Mouse (Mus musculus): Measurements from ENCODE around the gene Epc2. TPM values are rescaled to one million over a fixed set of nuclear protein-coding genes. Genes with fewer than 3 reads are reported as not detected.

Gene Epc2
- polyA plus RNA-seq, 1 experiment = 3.9 TPM

GRCm38 (mm10) chr2:49600021-49600681 is 148.9 kb downstream of the Epc2 start:
- Histone ChIP-seq H3K4me1 (ENCODE audit: control insufficient read depth, insufficient read depth, insufficient read length, low read length) (no peaks in the 10 kb centered on the region), H3K27ac (ENCODE audit: insufficient read depth, low read depth, low read length) (no peak overlapping the region), H3K4me3 (ENCODE audit: low read depth, low read length) (no peak overlapping the region), H3K36me3 (ENCODE audit: control insufficient read depth, insufficient read depth, low read length) (no peaks in the 10 kb centered on the region), H3K27me3 (ENCODE audit: control insufficient read depth, insufficient read depth, low read length) (no peaks in the 10 kb centered on the region)
- 57% methylated on average over 7 of the region's 7 CpGs for WGBS
- TF ChIP-seq POLR2A (IDR thresholded peaks at IDR 0.05; ENCODE audit: low read depth, low read length) (no peak), CTCF (IDR thresholded peaks at IDR 0.05; ENCODE audit: extremely low read depth, insufficient read length, insufficient replicate concordance, low read depth, low read length) (no peak)

Other genes starting within 250 kb of the Epc2 start
- gene Kif5c, start 167.8 kb downstream of the Epc2 start, polyA plus RNA-seq (2012; rRNA removed) = 0.25 and 0.65 TPM in 2 replicates

Data from small intestine, adult 2 months (tissue).